Mouse (Mus musculus) retina, postnatal 1 day (tissue): ENCODE measurements around the gene Slc25a44.
"Not testable (repeated sequence)": the region's sequence is repeated elsewhere in the genome, so short reads cannot be mapped to it uniquely, and the experiment has no call there.

Source experiments
- DNase-seq: peaks from one replicate; pipeline ENCODE4 v3.0.0-alpha.2; 2012

Slc25a44 gene

DNA sequence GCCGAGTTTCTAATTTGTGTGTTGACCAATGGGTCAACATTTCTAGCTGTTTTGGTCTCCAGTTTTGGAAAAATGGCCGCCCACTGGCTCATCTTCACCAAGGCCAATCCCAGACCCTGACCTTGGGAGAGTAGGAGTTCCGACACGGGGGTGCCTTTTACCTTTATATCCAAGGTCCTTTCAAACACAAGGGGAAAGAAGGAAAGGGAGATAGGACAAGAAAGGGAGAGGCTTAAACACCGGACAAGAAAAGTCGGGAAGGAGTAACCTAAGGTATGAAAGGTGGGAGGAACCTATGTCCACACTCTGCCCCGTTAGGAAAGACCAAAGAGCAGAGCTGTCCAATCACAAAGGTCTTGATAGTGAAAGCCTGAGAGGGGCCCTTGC lies 14.3 kb downstream of the Slc25a44 start:
- DNase-seq, result no peak

DNA sequence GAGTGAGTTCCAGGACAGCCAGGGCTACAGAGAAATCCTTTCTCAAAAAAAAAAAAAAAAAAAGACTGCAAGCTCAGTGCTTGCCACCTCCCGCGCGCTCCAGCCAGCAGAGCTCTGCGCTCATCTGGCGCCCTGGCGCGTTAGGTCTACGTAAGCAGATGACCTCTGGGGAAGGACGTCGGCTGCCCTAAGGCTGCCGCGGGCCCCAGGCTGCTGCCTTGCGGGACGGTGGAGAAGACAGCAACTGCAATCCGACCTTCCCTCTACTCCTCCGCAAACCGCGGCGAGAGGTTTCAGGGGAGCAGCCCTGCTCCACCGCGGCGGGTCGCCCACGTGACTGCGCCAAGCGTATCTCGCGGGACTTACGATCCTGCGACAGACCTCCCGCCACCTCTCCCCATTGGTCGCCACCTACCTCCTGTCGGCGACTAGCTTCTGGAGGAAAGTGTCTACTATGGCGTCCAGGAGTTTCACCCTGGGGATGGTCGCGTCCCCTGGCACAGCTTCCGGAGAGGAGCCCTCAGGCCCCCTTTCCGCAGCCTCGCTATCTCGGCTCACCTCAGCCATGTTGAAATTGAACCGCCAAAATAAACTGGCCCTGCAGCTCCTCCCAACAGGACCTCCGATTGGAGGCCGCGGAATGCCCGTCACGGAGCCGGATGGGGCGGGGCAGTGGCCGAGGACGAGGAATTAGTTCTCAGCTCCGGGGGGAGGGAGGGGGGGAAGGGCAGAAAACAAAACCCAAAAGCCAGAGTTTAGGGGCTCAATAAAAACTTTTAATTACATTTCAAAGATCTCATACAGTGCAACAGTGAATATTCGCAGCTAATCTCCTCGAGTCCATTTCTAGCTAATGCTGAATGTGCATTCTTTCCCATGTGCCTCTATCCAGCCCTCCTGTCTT lies 14.9 kb downstream of the Slc25a44 start, which contains the start of gene Pmf1:
Gene Pmf1 (minus strand): TSS at position 591 of the 904 bp plus-strand sequence.
- DNase-seq, result peak; percentile 95

GRCm38 (mm10) chr3:88408953-88409352 lies 16.0 kb downstream of the Slc25a44 start:
- no peak for DNase-seq

DNA sequence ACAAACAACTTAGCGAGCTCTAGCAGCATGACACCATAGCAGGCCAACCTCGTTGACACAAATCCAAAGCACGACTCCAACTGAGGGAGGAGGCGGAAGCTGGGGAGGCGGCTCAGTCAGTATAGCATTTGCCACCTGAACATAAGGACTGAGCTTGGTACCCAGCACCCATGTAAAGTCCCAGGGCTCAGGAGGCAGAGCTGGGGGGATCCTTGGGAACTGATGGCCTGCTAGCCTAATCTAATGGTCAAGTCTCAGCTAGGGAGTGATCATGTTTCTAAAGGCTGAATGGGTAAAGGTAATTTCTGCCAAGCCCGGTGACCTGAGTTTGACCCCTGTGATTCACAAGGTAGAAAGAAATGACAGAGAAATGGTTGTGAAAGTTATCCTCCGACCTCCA lies 17.4 kb downstream of the Slc25a44 start:
- DNase-seq, result no peak

- DNase-seq, result peak; percentile 93
Measured at GRCm38 (mm10) chr3:88407090-88407489, 17.8 kb downstream of the Slc25a44 start.

DNA sequence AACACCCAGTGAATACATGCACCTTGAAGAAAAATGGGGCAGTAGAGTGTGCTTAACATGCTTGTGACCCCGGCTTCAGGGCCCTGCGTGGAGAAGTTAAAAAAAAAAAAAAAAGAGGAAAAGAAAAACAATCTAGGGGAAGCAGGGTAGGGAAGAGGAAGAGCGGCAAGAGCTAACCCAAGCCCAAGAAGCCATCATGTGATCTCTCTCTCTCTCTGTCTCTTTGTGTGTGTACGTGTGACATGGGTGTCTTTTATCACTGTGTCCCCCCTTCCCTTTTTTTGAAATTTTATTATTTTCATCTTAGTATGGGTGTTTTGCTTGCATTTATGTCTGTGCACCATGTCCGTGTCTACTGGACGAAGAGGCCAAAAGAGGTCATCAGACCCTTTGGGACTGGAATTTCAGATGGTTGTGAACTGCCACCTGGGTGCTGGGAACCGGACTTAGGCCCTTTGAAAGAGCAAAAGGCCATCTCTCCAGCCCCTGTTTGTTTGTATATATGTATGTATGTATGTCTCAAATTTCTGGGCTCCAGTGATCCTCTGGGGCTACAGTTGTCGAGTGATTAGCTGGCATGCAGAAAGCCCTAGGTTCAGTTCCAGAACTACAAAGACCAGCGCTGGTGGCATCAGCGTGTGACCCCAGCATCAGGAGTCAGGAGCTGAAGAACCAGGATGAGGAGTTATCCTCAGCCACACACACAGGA lies 21.3 kb downstream of the Slc25a44 start:
- DNase-seq, result no peak

DNA sequence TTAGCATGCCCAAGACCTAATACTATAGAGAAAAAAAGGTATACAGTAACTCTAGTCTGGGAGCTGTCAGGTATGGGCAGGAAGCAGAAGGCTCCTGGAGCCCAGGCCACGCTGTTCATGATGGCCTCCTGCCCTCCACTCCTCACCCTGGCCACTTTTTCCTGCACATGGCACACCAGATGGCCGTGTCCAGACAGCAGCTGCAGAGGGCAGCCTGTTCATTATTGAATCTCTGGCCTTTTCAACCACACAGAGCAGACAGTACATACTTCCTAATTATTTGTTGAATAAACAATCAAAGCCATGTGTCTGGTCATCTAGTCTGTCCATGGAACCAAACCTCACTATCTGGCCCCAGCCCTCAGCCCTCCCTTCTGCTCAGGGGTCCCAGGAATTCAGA lies 26.3 kb downstream of the Slc25a44 start:
- no peak for DNase-seq

DNA sequence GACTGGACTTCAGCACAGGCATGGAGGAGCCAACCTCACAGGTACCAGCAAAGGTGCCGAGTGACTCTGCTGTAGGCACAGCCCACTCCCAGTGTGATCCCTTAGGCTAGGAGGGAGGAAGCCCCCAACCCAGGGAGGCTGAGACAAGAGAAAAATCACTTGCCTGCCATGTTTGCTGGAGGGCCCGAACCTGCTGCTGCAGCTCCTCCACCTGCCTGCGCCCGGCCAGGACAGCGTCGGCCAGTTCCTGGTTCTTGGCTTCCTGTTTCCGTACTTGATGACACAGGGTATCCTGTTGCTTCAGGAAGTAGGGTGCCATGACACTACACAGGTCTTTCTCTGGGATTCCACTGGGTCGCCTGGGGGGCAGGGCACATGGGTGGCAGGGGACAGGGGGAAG lies 29.2 kb downstream of the Slc25a44 start:
- no peak for DNase-seq

DNA sequence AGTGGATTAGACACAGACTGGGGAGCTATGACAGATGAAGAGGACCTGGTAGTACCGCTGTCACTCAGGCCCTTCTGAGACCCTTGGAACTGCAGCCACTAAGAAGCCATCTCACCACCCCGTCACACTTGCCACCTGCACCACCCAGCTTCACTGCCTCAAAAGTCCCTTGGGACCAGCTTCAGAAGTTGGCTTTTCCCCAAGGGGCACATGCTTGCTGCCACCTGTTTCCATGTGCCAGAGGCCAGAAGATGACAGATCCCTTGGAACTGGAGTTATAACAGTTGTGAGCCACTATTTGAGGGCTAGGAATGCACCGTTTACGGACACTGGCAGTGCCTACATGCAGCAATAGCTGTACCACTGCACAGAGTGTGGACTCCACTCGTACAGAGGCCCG lies 29.7 kb downstream of the Slc25a44 start:
- DNase-seq, result no peak

GRCm38 (mm10) chr3:88393776-88394375 lies 31.1 kb downstream of the Slc25a44 start:
- DNase-seq, result no peak

DNA sequence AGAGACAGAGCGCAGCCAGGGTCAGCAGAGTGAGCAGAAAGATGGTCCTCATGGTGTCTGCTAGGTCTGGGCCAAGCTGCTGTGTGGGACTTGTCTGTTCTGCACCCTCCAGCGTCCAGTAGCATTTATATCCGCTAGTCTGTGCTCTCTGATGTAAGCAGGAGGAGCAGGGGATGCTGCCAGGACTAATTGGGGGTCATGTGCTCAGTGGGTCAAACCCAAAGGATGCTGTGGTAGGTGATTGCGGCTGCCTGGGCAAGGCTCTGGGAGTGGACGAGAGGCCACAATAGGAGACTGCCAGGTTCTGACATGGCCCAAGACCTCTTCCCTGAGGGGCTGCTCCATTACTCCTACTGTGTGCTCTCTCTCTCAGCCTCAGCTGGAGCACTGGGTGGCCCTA lies 40.6 kb downstream of the Slc25a44 start, which contains the start of gene Bglap:
Gene Bglap (minus strand): TSS at position 101 of the 400 bp plus-strand sequence.
- no peak for DNase-seq

- not testable (repeated sequence) for DNase-seq
Measured at GRCm38 (mm10) chr3:88382383-88382782, 42.6 kb downstream of the Slc25a44 start.

DNA sequence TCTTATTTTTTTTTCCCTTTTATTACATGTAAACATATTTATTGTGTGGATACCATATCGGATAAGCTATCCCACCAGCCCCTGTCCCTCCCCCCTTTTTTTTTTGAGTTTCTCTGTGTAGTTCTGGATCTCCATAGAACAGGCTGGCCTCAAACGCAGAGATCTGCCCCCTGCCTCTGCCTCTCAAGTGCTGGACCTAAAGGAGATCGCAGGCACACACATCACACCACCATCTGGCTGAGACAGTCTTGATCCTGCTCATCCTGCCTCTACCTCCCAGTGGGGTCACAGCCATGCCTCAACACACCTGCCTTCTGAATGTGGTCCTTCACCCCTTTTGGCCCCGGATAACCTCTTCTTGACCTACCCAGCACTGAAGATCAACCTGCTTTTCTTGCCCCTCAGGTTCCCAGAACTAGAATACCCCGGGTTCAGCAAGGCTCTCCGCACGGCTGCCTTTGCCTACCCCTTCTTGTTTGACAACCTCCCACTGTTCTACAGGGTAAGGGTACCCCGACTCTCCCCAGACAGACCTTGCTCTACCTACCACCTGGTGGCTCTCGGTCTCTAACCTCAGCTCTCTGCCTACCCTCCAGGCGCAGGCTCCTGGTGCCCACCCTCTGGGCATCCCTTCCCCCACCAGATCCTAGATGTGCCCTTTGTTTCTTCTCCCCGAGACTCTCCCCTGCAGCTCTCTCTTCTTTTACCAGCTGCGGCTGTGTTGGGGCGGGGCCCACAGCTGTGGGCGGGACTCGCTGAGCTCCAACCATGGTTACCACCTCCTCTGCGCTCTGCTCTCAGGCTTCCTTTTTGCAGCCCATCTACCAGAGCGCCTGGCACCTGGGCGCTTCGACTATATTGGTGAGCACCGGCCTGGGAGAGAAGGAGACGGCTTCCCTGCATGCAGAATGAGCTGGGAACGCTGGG lies 43.3 kb downstream of the Slc25a44 start:
- peak; percentile 84 for DNase-seq

- not testable (repeated sequence) for DNase-seq
Measured at GRCm38 (mm10) chr3:88378599-88378998, 46.3 kb downstream of the Slc25a44 start, which contains the start of gene Bglap2. Gene Bglap2 (minus strand): TSS chr3:88378699.

- not testable (repeated sequence) for DNase-seq
Measured at GRCm38 (mm10) chr3:88376644-88377043, 48.3 kb downstream of the Slc25a44 start.

DNA sequence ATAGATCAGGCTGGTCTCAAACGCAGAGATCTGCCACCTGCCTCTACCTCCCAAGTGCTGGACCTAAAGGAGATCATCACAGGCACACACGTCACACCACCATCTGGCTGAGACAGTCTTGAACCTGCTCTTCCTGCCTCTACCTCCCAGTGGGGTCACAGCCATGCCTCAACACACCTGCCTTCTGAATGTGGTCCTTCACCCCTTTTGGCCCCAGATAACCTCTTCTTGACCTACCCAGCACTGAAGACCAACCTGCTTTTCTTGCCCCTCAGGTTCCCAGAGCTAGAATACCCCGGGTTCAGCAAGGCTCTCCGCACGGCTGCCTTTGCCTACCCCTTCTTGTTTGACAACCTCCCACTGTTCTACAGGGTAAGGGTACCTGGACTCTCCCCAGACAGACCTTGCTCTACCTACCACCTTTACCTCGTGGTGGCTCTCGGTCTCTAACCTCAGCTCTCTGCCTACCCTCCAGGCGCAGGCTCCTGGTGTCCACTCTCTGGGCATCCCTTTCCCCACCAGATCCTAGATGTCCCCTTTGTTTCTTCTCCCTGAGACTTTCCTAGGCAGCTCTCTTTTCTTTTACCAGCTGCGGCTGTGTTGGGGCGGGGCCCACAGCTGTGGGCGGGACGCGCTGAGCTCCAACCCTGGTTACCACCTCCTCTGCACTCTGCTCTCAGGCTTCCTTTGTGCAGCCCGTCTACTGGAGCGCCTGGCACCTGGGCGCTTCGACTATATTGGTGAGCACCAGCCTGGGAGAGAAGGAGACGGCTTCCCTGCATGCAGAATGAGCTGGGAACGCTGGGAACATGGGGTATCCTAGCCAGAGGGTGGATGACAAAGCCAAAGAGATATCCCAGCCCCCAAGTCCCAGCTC lies 49.0 kb downstream of the Slc25a44 start:
- DNase-seq, result peak; percentile 69

DNA sequence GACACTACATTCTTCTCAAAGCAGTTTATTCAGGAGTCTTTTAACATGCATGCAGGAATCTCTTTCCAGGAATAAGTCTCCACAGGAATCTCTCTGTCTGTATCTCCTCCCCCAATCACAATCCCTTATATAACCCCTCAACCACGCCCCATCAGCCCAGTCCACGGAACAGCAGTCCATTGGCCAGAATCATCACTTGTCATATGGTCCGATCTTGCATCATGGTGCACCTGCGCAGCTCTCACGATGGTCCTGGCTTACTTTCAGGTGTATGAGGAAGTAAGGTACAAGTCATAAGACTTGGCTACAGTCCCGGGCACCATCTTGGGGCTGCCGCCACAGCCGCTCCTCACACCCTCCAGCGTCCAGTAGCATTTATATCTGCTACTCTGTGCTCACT lies 52.3 kb downstream of the Slc25a44 start, which contains the start of gene Bglap3:
Gene Bglap3 (minus strand): TSS at position 101 of the 400 bp plus-strand sequence.
- DNase-seq, result not testable (repeated sequence)

- DNase-seq, result not testable (repeated sequence)
Measured at GRCm38 (mm10) chr3:88368511-88368910, 56.4 kb downstream of the Slc25a44 start.

GRCm38 (mm10) chr3:88367517-88367916 lies 57.4 kb downstream of the Slc25a44 start:
- DNase-seq, result not testable (repeated sequence)

GRCm38 (mm10) chr3:88366830-88367428 lies 58.0 kb downstream of the Slc25a44 start:
- DNase-seq, result peak; percentile 55
